Mouse (Mus musculus): ENCODE data around the gene Arhgef19. TPM values are rescaled to one million over a fixed set of nuclear protein-coding genes. Genes with fewer than 3 reads are reported as not detected.

Arhgef19 gene
- total RNA-seq, 4 experiments from 2014 or later, result 17.8 to 23.3 (median 21.1) TPM

Other genes with a start within 250 kb of the Arhgef19 start
- 1 to 10 TPM; 4.2 to 6.6 (median 5.5) TPM for gene Mfap2, start 229.1 kb upstream of the Arhgef19 start, total RNA-seq (2022)
- 10 to 100 TPM; 67.9 to 92.0 (median 76.6) TPM for gene Crocc, start 178.9 kb upstream of the Arhgef19 start, total RNA-seq (2022)
- 10 to 100 TPM; 41.4 to 55.0 (median 46.9) TPM for gene Necap2, start 161.1 kb upstream of the Arhgef19 start, total RNA-seq (2022)
- gene Spata21, start 151.2 kb upstream of the Arhgef19 start, total RNA-seq (2022), result under 1 TPM in 2 of 4 experiments, not detected in 2; 0.20 to 0.23 TPM
- 10 to 100 TPM; 50.3 to 75.0 (median 59.3) TPM for gene Szrd1, start 99.7 kb upstream of the Arhgef19 start, total RNA-seq (2022)
- gene Fbxo42, start 91.6 kb upstream of the Arhgef19 start, total RNA-seq (2022), result 10 to 100 TPM; 22.3 to 24.1 (median 23.5) TPM
- 1 to 10 TPM; 2.8 to 5.2 (median 3.4) TPM for gene Rsg1, start 25.5 kb upstream of the Arhgef19 start, total RNA-seq (2022)
- 1 to 10 TPM; 1.3 to 2.7 (median 2.2) TPM for gene Epha2, start 61.7 kb downstream of the Arhgef19 start, total RNA-seq (2022)
- 1 to 10 TPM; 2.4 to 3.6 (median 2.8) TPM for gene Fam131c, start 128.7 kb downstream of the Arhgef19 start, total RNA-seq (2022)
- gene Clcnka, start 159.2 kb downstream of the Arhgef19 start, total RNA-seq (2022), result not detected
- not detected for gene Clcnkb, start 176.5 kb downstream of the Arhgef19 start, total RNA-seq (2022)
- under 1 TPM in 1 of 4 experiments, not detected in 3; 0.33 TPM for gene Hspb7, start 181.3 kb downstream of the Arhgef19 start, total RNA-seq (2022)
- 1 to 10 TPM; 3.4 to 4.9 (median 3.6) TPM for gene Srarp, start 196.6 kb downstream of the Arhgef19 start, total RNA-seq (2022)
- 10 to 100 TPM; 27.6 to 35.4 (median 30.4) TPM for gene Zbtb17, start 205.2 kb downstream of the Arhgef19 start, total RNA-seq (2022)